Comparison of ENCODE assay signal across 8 mouse cellular contexts in genomic region chr11:97781832-97782563, GRCm38 (mm10). TPM values are rescaled to one million over a fixed set of nuclear protein-coding genes. Genes with fewer than 3 reads are reported as not detected.
DNase-seq lines count a peak whose midpoint lies in the region; ATAC-seq lines count a peak whose summit lies in the region.

Gene Rpl23, minus strand, starts transcription at chr11:97782437.

- under 1% methylated on average over 67 of the region's 67 CpGs for WGBS in intestine, embryonic 14.5 days

- peak within 1 kb of the TSS; percentile 89 for H3K27ac ChIP-seq in intestine, embryonic 14.5 days (ENCODE audit: low read depth)

- H3K9me3 ChIP-seq in intestine, embryonic 14.5 days (ENCODE audit: control insufficient read depth, low read length): no peaks in the 10 kb centered on the region

- ATAC-seq in intestine, embryonic 14.5 days (replicated peaks; ENCODE audit: low FRiP score, low TSS enrichment, low read depth): peak; percentile 92

- peak within 1 kb of the TSS; percentile 77 for H3K4me3 ChIP-seq in intestine, embryonic 14.5 days (ENCODE audit: low read depth, low read length)

- peaks cover 43% of the 10 kb centered on the region for H3K36me3 ChIP-seq in intestine, embryonic 14.5 days (ENCODE audit: control insufficient read depth, insufficient read depth, low read length)

- no peaks in the 10 kb centered on the region for H3K27me3 ChIP-seq in intestine, embryonic 14.5 days (replicated peaks; ENCODE audit: control insufficient read depth, insufficient read depth, low read length)

- H3K9ac ChIP-seq in intestine, embryonic 14.5 days (ENCODE audit: low read length): peak within 1 kb of the TSS; percentile 97

- peak; percentile 99 to 100 for DNase-seq in adrenal gland, adult 18-20 months (ENCODE audit: low spot score in 2 of 2)
- DNase-seq in embryo, embryonic 11 days: peak; percentile 99
- DNase-seq in gastrocnemius, postnatal 25 days: peak; percentile 98
- peak; percentile 100 for DNase-seq in intestine, embryonic 14.5 days (ENCODE audit: low spot score)
- peak; percentile 99 to 100 for DNase-seq in left cerebral cortex, postnatal 14 days (ENCODE audit: low spot score in 2 of 2)
- peak; percentile 98 for DNase-seq in mesoderm, embryonic 11.5 days (ENCODE audit: low read depth, low spot score)
- peak; percentile 98 to 99 for DNase-seq in right cerebral cortex, postnatal 36 days (ENCODE audit: low spot score in 2 of 2)
- DNase-seq in yolk sac, embryonic 10.5 days (ENCODE audit: low spot score): peak; percentile 97

- intact Hi-C loops in left cerebral cortex, postnatal 14 days (cut with DNase I): no loop called here

- peaks cover 10% of the 10 kb centered on the region for H3K4me1 ChIP-seq in intestine, embryonic 14.5 days (replicated peaks; ENCODE audit: control insufficient read depth, insufficient read depth, low read length)

- H3K4me2 ChIP-seq in intestine, embryonic 14.5 days (ENCODE audit: low read length): peak within 1 kb of the TSS; percentile 61

RNA-seq across cellular contexts. Expression of gene Rpl23, which starts in this region (rescaled TPM):
- 100 to 1,000 TPM; 830 to 834 TPM for total RNA-seq in adrenal gland, adult 18-20 months (2021)
- total RNA-seq in gastrocnemius, postnatal 25 days (2021): 100 to 1,000 TPM; 379 to 436 TPM
- polyA plus RNA-seq in intestine, embryonic 14.5 days (2014; fragmentation: Nextera tagmentation; extraction: Ambion mirVana): 752 and 786 TPM in 2 replicates
- 100 to 1,000 TPM; 342 to 343 TPM for total RNA-seq in left cerebral cortex, postnatal 14 days (2021)

Comparison
In these comparisons a context has a peak if more than half of its experiments do, and no peak if none do; other contexts are left out.
1. Peak in every context shown above with its lines: DNase-seq, ATAC-seq, H3K4me3 ChIP-seq and H3K27ac ChIP-seq.